Mouse (Mus musculus) yolk sac, embryonic 10.5 days (tissue): ENCODE data around the gene Creb3l1.

Experiments
- DNase-seq: peaks from one replicate; pipeline ENCODE4 v3.0.0-alpha.2; 2017; ENCODE audit warnings: low spot score

Creb3l1 gene

DNA sequence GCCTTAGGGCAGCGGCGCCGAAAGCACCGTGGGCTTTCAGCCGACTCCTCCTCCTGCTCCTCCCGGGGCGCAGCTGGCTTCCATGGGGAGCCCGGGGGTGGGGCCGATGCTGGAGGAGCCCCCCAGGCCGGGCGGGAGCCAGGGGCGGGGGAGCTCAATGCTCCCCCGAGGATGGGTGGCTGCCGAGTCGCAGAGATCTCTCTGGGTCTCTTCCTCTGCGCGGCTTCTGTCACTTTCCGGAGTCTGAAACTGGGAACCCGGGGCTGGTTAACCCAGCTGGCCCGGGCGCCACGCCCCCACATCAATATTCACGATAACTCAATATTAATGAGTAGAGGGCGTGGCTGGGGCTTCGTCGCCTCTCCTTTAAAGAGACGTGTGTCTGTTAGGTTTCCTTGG lies at the start of gene Creb3l1:
Gene Creb3l1 (minus strand): TSS at position 229 of the 399 bp plus-strand sequence.
- DNase-seq = peak; percentile 84

DNA sequence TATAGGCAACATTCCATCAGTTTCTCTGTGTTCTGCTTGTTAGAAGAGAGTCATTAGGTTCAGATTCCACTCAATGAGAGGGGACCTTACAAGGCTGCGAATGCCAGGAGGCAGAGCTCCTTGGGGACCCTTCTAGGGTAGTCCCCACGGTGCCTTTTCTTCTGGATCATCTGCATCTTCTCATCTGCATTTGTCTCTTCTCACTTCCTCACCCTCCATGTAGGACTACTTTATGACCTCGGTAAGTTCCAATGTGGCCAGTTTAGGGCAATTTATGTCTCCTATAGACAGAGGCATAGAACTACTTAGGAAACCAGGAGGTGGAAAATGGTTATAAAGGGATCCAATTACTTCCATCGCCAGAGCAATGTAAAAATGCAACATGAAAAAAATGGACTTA lies 46.8 kb upstream of the Creb3l1 start:
- DNase-seq = no peak

DNA sequence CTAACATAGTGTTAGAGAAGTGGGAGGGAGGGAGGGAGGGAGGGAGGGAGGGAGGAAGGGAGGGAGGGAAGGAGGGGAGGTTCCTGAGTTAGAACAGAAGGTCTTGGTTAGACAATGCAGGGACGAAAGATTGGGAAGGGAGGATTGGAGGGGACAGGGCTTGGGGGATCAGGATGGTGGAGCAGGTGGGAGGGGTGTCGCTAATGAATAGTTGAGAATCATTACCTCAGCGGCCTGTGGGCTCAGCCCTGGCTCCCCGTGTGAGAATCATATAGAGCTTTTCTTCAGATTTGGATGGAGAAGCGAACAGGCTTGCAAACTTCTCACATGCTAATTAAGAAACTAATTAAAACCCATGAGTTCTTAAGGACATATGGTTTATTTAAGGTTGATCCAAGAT lies 45.3 kb upstream of the Creb3l1 start:
- no peak for DNase-seq

DNA sequence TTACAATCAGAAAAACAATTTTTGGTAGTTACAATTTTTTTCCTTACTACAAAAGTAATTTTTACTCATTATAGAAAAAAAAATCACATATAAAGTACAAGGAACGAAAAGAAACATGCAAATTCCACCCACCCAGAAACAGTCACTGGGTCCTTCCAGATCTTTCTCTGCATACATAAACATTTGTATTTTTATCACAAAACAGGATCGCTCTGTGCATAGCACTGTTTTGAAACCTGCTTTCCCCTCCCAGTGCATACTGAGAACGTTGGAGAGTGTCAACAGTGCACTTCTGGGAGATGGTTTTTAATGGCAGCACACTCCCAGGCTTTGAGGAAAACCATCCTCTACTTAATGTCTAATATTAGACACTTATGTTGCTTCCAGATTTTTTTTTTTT lies 43.3 kb upstream of the Creb3l1 start:
- DNase-seq = no peak

DNA sequence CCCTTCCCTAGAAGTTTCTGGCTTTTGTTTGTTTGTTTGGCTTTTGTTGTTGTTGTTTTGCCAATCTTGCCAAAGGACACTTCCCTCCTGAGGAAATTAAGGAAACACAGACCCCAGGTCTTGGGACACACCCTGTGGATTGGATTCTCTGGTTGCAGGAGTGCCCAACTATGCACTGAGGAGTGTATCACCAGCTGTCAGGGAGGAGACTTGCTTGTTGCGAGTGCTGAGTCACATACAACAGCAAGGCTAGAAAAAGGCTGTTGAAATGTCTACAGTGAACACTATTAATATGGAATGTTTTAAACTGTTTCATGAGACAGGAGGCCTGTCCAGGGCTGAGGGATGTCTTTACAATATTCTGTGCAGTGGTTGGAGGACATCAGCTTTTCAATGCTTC lies 42.6 kb upstream of the Creb3l1 start:
- no peak for DNase-seq

DNA sequence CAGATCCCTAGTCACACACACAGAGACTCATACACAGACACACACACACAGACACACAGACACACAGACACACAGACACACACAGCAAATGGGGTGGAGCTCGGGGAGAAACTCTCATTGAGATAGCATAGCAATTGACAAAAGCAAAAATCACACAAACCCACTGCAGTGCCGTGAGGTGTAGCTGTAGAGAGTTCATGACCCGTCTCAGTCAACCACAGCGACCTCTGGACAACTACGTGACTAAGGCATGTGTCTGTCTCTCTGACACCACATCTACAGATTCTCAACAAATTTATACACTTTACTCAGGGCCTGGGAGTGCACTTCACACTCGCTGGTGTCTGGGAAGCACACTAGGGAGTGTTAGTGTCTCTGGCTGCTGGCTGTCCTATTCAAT lies 41.6 kb upstream of the Creb3l1 start:
- no peak for DNase-seq

DNA sequence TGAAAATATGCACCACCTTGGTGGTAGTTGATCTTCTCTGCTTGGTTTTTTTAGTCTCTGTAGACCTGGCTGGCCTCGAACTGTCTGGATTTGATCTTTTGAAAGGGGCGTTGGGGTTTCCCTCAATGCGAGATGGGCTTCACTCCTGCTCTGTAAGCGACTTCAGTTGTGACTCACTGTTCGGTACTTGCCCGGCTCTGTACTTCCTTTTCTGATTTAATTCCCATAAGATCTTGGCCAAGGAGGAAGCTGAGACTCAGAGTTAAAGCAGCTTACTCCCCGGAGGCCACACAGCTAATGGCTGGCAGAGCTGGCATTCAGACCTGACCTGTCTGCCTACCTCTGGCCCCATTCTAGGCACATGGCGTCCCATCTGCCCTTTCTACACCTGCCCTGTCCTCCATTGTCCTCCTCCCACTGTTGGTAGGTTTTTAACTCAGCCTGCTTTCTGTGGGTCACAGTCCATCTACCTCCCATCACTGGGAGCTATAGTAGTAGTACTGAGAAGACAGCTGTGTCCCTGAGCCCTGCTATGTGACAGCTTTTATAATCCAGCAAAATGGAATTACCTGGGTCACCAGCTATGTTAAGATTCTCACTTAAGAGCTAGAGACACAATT lies 41.1 kb upstream of the Creb3l1 start:
- no peak for DNase-seq

DNA sequence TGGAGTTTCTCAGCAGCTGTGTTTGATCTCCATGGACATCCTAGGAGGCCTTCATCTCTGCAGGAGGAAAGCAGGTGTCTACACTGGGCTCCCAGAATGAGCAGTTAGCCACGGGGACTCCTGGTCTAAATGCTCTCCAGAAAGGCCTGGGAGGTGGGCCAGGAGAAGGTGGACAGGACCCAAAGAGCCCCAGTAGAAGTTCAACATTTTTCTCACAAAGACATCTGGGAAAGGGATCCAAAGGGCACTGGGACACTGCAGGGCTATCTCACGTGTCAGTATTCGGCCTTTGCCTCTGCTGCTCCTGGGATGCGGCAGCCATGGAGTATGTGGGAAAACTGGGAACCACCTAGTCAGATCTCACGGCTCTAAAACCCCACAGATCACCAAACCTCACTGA lies 38.8 kb upstream of the Creb3l1 start:
- DNase-seq = no peak

DNA sequence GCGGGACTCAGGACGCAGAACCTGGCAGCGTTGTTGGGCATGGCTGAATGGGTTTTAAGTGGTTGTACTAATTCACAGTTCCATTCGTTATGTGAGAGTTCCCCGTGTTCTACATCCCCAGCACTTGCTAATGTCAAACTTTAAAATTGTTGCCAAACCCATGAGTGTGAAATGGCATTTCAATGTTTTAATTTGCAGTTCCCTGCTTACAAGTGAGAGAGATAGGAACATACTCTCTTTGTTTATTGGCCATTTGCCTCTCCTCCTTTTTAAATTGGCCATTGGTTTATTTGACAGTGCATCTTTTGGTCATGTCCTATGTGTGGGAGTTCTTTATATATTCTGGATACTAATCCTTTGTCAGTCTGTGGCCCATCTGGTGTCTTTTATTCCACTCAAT lies 37.0 kb upstream of the Creb3l1 start:
- no peak for DNase-seq

DNA sequence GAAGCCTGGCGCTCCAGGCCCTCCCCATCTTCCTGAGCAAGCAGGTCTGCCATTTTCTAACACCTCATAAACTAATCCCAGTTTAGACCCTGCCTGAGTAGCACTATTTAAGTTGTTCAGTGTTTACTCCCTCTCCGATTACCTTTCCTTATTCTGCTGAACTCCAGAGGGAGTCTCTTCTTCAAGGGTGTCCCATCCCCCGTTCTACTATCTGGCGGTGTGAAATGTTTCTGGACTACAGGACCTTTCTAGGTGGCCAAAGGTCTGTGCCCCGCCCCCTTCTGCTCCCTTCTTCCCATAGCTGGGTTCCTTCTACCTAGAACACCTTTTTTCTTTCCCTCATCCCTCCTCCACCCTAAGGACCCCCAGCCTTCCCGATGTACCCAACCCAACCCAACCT lies 36.0 kb upstream of the Creb3l1 start:
- DNase-seq = no peak

DNA sequence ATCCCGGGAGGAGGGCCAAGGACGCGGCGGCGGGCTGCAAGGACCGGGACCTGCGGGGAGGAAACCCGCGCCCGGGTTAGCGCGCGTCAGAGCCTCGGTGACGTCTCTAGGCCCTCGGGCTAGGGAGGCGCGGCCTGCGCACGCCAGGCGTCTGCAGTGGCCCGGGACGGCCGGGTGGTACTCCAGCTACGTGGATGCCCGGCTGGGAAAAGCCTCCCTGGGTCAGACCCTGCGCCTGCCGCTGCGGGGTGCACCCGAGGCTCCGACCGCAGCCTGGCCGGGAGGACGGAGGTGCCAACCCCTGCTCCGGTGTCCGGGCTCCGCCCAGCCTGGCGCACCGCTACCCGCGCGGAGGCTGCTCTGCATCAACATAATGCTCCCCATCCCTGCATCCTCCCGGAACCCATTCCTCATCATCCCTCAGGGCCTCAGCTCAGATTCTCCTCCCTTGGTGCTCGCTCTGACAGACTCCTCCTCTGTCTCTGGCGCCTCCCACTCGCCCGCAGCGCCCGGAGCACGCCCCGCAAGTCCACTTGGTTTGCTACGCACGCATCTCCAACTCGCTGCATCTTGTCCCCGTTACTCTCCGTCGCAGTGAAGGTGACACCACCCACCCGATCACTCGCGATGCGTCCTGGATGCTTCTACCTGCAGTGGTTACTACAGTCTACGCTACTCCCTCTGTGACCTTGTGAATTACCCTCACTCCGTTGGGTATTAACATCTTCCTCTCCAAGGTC lies 35.3 kb upstream of the Creb3l1 start:
- DNase-seq = peak; percentile 60

DNA sequence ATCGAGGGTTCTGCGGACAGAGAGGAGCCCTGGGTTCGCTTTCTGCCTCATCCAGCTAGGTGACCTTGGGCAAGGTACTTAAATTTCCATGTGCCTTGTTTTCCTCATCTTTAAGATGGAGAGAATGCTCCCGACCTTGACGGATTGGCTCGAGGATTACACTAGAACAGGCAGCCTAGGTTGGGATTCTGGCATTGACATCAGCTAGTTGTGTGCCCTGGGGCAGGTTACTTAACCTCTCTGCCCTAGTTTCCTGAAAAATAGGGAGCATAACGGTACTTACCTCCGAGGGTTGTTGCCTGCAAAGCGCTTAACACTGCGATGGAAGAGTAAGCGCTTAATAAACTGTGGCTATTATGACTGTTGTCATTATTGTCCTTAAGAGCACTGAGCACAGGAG lies 34.6 kb upstream of the Creb3l1 start:
- no peak for DNase-seq

DNA sequence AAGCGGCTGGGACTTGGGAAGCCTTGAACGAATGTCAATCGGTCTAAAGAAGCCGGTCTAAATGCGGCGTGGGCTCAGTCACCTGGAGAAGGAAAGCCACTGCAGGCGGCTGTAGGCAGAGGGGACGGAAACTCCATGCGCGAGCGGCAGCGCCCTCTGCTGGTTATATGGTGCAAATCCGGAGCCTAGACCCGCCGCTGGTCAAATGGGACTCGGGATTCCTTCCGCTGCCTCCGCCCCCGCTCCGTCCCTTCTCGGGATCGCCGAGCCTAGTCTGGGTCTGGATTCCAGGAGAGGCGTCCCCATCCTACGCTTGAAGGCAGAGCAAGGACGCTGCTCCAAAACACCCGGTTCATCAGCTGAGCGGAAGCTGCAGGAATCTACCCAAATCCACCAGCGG lies 34.2 kb upstream of the Creb3l1 start:
- DNase-seq = peak; percentile 86

DNA sequence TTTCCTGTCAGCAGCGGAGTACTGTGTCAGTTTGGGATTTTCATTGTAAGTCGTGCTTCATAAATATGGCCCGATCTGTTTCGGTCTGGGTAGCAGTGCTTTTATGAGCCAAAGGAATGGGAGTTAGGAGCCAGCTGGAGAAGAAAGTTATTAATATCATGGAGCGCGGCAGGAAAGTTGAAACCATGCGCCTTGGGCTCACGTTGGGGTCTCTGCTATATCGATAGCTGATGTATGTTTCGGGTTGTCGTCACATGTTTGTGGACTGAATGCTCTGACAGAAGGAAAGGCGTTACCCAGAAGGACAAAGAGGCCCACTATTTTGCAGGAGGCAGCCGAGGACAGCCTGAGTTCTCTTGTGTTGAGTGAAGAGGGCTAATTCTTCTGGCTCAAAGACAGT lies 32.5 kb upstream of the Creb3l1 start:
- DNase-seq = no peak

DNA sequence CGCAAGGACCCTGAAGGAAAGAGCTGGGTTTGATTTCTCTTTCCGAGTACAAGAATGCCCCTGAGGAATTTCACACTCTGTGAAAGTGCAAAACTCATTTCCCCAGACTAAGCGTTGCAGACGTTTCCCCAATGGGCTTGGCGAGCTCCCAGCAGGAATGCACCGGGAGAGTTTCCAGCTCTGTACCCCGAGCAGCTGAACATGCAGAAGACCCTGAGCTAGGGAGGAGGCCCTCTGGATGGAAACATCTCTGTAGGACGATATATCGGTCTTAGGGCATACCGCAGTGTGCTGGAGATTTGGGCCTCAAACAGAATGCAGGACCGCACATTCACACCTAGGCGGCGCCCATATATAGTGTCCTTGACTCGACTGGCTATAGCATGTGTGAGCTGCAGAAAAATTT lies 31.5 kb upstream of the Creb3l1 start:
- DNase-seq = no peak

DNA sequence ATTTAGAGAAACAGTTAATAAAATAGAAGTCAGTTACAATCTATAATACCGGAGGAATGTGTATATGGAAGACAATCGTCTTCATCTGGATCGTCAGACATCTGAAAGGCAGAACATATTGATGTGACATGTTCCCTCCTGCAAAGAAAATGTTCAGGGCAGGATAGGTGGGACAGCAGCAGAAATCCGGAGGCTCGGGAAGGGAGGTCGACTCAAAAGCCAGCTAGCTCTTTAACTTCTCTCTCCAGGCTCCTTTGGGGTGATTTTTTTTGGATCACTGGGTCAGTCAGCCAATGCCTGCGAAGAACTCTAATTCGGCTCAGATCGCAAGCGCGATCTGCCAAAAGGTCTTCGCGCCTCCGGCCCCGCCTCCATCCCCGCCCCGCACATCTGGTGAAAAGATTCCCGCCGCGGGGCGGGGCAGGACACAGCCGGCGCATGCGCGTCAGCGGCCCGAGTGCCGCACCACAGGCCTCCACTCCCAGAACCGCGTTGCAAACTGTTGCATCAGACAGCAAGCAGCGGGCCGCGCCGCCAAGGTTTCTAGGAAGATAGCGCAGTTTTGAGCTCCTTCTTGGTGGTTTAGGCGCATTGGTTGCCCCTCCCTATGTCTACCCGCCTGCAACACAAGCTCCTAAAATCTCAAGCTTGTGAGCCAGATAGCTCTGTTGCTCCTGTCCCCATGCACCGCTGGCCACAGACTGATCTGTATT lies 31.0 kb upstream of the Creb3l1 start:
- DNase-seq = peak; percentile 90

DNA sequence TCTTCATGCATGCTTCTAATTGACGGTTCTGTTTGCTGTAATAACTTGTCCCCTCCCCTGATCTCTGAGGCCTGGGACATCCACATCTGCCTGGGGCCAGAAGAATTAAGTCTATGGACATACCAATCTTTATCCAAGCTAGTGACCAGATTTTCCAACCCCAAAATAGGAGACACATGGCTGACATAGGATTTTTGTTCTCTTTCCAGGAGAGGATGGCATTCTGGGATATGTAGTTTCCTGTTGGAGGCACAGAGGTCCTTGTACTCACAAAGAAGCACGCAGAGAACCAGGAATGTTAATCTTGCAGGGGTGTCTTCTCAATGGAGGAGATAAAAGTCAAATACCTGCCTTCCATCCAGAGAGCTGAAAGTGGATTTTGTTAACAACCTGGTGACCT lies 28.5 kb upstream of the Creb3l1 start:
- DNase-seq = no peak

DNA sequence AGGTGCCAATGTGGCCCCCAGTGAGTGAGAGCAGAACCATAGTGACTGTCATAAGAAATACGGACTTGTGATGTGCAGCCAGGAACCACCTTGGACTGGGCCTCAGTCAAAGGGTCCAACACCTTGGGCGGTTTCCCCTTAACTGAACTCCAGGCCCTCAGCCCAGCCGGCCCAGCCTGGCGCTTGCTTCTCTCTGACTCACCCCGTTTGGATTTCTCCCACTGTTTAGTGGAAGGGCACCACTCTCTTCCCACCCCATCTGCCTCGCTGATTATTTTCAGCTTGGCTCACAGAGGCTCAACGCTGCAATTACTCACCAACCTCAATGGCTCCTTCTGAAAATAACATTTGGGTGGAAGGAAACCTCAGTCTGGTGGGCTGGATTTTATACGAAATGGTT lies 27.9 kb upstream of the Creb3l1 start:
- DNase-seq = no peak

DNA sequence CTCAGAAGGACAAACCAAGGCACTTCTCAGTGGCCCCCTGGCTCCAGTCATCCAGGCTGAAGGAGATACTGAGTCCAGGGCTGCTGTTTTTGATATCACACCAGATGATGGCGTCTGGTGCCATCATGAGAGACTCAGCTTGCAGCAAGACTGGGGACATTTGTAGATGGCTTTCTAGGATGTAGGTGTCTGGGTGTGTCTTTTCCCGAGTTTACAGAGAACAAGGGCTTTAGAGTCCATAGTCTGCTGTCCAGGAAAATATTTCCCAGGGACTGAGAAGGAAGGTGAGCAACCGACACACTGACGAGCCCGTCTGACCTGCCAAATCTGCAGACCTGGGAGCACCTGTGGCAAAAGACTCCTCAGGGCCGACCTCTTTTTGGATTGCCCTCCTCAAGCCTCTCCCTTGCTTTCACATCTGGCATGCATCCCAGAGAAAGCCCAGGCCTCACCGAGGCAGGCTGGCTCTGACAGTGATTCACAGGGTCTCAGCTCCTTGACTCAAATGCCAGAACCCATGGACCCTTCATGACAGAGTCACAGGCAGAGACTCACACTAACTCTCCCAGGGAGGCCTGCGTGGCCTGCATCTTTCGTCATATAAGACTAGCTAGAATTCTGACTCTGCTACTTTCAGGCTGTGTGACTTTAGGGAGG lies 23.9 kb upstream of the Creb3l1 start:
- no peak for DNase-seq

DNA sequence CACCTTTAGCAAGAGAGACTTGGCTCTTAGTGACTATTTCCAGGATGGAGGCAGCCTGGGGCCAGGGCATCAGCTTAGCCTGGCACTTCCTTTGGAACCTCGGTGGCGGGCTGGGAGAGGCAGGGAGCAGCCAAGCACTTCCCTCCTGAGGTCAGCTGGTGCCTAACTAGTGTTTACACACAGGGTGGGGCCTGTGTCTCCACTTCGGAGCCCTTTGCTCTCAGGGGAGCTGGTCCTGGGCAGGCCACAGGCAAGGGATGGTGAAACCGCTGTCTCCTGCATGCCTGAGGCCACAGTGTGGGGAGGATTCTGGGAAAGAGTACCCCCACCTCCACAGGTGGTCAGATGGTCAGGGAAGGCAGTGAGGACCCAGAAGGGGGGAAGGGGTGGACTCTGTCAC lies 23.3 kb upstream of the Creb3l1 start:
- peak; percentile 79 for DNase-seq

DNA sequence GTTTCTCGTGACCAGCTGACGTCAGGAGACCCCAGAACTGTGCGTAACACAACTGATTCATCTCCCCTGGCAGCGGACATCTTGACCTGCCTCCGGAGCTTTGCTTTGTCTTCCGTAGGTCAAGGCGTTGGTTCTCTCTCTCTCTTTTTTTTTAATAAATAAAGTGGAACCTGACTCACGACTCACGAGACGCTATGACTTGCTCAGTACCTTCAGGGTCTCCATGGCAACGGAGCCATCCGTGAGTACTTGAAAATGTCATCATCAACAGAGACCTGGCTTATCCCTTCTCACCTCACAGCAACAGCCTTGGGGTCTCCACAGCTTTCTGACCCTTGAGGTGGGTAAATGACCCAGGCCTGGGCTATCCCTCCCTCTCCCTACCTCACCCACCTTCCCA lies 19.0 kb upstream of the Creb3l1 start:
- DNase-seq = no peak

DNA sequence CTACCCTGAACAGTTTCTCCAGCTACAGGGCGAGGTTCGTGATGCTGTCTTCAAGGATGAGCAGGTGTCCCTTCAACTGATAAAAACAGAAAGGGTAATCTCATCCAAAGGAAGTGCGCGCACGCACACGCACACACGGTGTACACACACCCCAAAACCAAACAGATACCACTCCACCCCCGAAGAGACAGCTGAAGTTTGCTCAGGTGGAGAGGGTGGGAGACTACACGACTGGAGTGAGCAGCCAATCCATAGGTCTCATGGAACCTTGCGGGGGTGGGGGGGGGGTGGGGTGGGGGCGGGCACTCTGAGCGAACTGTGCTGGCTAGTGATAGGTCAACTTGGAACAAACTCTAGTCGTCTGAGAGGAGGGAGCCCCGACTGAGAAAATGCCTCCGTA lies 17.2 kb upstream of the Creb3l1 start:
- DNase-seq = no peak

DNA sequence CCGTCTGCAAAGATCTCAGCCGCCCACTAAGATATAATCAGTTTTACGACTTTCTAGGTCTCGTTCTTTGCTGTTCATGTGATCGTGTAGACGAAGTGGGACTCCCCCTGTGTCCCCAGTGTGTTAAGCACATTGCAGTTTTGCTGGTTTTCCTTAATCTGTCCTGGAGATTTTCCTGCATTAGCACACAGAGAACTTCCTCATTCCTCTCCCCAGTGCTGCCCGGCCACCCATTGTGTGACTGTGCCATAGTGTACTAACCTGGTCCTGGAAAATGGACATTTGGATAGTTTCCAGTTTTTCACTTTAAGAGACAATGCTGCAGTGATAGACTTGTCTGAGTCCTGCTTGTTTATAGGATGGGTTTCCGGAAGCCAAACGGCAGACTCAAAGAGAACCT lies 10.0 kb upstream of the Creb3l1 start:
- DNase-seq = no peak
